Mouse (Mus musculus) lung, postnatal 0 days (tissue): ENCODE results near the gene Hoxb3. TPM values are rescaled to one million over a fixed set of nuclear protein-coding genes. Genes with fewer than 3 reads are reported as not detected.

Source experiments
- ATAC-seq: fragments of 200-750 bp; cut with Nextera tagmentation; 2 replicates; pipeline ENCODE4 v1.8.0; 2017; ENCODE audit warnings: moderate library complexity
- DNase-seq: peaks from one replicate; pipeline ENCODE4 v3.0.0-alpha.2; 2016; ENCODE audit warnings: low spot score
- H3K27ac ChIP-seq: fragments of 300-500 bp; sonication (generic); 2 replicates; pipeline ENCODE4 v1.5.1; 2014; ENCODE audit warnings: antibody characterized with exemption, mild to moderate bottlenecking, low read length, mixed read lengths
- H3K27me3 ChIP-seq: fragments of 300-500 bp; sonication (generic); replicated peaks from 2 replicates; pipeline ENCODE4 v1.6.1; 2014; ENCODE audit warnings: low read length, mixed read lengths; ENCODE audit not compliant: insufficient read depth
- H3K36me3 ChIP-seq: fragments of 300-500 bp; sonication (generic); 2 replicates; pipeline ENCODE4 v1.6.1; 2014; ENCODE audit warnings: low read length, mixed read lengths; ENCODE audit not compliant: insufficient read depth
- H3K4me1 ChIP-seq: fragments of 300-500 bp; sonication (generic); 2 replicates; pipeline ENCODE4 v1.6.1; 2014; ENCODE audit warnings: antibody characterized with exemption, low read depth, low read length, mixed read lengths; ENCODE audit not compliant: insufficient read depth
- H3K4me2 ChIP-seq: fragments of 300-500 bp; sonication (generic); replicated peaks from 2 replicates; pipeline ENCODE4 v1.6.1; 2014; ENCODE audit warnings: low read depth, mild to moderate bottlenecking, low read length, moderate library complexity, mixed read lengths
- H3K4me3 ChIP-seq: fragments of 300-500 bp; sonication (generic); 2 replicates; pipeline ENCODE4 v1.5.1; 2014; ENCODE audit warnings: low read depth, low read length
- H3K9ac ChIP-seq: fragments of 300-500 bp; sonication (generic); replicated peaks from 2 replicates; pipeline ENCODE4 v1.6.1; 2014; ENCODE audit warnings: low read depth, mild to moderate bottlenecking
- H3K9me3 ChIP-seq: fragments of 300-500 bp; sonication (generic); 2 replicates; pipeline ENCODE4 v1.6.1; 2016; ENCODE audit warnings: low read length, mixed read lengths
- CTCF ChIP-seq: IDR thresholded peaks from 2 replicates; pipeline ENCODE4 v1.5.1; 2016; ENCODE audit warnings: antibody characterized with exemption, mild to moderate bottlenecking
- EP300 ChIP-seq: IDR thresholded peaks from 2 replicates; pipeline ENCODE4 v1.6.1; 2016; ENCODE audit warnings: antibody characterized with exemption, mild to moderate bottlenecking, control low read depth
- WGBS: fragments of 180-500 bp; shearing (Covaris S2); extraction: QIAGEN DNeasy Blood & Tissue Kit; methylation state at CpG from one replicate; pipeline ENCODE4 v1.1.7; 2014; 5-methylcytosine and 5-hydroxymethylcytosine counted together
- polyA plus RNA-seq: library from polyadenylated mRNA; unstranded; fragments of >200 nt; fragmentation: Nextera tagmentation; extraction: Ambion mirVana; gene quantifications from 2 replicates; pipeline ENCODE4 v1.2.1, GENCODE M21; 2015

Hoxb3 gene
- polyA plus RNA-seq, 1 experiment from 2014 or later: 1.5 TPM

GRCm38 (mm10) chr11:96288455-96289221 is 34.5 kb upstream of the Hoxb3 start:
- H3K27me3 ChIP-seq: peaks cover 51% of the 10 kb centered on the region
- H3K36me3 ChIP-seq: no peaks in the 10 kb centered on the region
- H3K4me1 ChIP-seq: no peaks in the 10 kb centered on the region
- H3K4me3 ChIP-seq: no peak overlapping the region
- ATAC-seq: no peak
- H3K9me3 ChIP-seq: no peaks in the 10 kb centered on the region
- TF ChIP-seq EP300 (no peak), CTCF (no peak)
- DNase-seq: no peak
- no peak overlapping the region for H3K27ac ChIP-seq
- H3K9ac ChIP-seq: no peak overlapping the region
- 36% methylated on average over 1 of the region's 1 CpGs for WGBS
- no peak overlapping the region for H3K4me2 ChIP-seq

DNA sequence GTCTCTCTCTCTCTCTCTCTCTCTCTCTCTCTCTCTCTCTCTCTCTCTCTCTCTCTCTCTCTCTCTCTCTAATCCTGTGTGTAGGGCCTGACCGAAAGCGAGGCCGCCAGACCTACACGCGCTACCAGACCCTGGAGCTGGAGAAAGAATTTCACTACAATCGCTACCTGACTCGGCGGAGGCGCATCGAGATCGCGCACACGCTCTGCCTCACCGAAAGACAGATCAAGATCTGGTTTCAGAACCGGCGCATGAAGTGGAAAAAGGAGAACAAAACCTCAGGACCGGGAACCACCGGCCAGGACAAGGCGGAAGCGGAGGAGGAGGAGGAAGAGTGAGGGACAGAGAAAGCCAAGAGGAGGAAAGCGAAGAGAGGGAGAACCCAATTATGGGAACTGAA is 33.8 kb upstream of the Hoxb3 start:
- Histone ChIP-seq H3K9me3 (no peaks in the 10 kb centered on the region), H3K9ac (no peak overlapping the region), H3K4me1 (no peaks in the 10 kb centered on the region), H3K27ac (no peak overlapping the region), H3K4me3 (no peak overlapping the region), H3K4me2 (no peak overlapping the region), H3K36me3 (no peaks in the 10 kb centered on the region), H3K27me3 (peaks cover 57% of the 10 kb centered on the region)
- ATAC-seq (no peak), DNase-seq (no peak)
- TF ChIP-seq CTCF: no peak
- TF ChIP-seq EP300: no peak
- WGBS: 38% methylated on average over 21 of the region's 21 CpGs

GRCm38 (mm10) chr11:96289837-96290236 is 33.3 kb upstream of the Hoxb3 start:
- no peak for ATAC-seq
- H3K27me3 ChIP-seq: peaks cover 62% of the 10 kb centered on the region
- TF ChIP-seq CTCF (no peak), EP300 (no peak)
- WGBS: 25% methylated on average over 6 of the region's 6 CpGs
- no peak overlapping the region for H3K27ac ChIP-seq
- no peaks in the 10 kb centered on the region for H3K4me1 ChIP-seq
- H3K9ac ChIP-seq: no peak overlapping the region
- H3K9me3 ChIP-seq: no peaks in the 10 kb centered on the region
- H3K4me3 ChIP-seq: no peak overlapping the region
- no peak overlapping the region for H3K4me2 ChIP-seq
- no peaks in the 10 kb centered on the region for H3K36me3 ChIP-seq
- DNase-seq: no peak

DNA sequence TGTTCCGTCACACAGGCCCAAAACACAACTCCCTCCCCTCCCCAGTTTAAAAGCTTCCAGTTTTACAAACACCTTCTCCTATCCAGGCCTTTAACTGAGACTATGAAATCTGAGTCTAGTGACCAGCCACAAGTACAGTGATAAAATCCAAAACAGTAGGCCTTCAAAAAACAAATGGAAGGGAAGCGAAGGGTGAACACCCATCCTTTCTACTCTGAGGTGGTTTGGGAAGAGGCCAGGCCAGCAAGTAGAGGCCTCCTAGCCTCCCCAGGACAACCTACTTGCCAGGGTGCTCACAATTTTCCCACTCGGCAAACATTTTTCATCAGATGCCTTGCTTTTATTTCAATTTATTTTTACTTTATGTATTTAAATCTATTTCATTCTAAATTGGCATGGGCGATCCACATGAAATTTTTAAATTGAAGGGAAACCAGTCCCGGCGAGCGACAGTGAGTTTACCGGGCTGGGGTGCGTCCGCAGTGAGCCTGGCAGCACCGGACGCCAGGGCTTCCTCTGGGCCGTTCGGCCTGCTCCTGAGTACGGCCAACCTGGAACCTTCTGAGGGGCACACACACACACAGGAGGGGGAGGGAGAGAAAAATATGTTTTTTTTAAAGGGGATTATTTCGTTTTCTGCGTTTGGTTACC is 32.3 kb upstream of the Hoxb3 start:
- WGBS: 32% methylated on average over 17 of the region's 17 CpGs
- TF ChIP-seq CTCF (no peak), EP300 (no peak)
- H3K4me1 ChIP-seq: no peaks in the 10 kb centered on the region
- H3K9me3 ChIP-seq: no peaks in the 10 kb centered on the region
- no peaks in the 10 kb centered on the region for H3K36me3 ChIP-seq
- no peak overlapping the region for H3K9ac ChIP-seq
- no peak overlapping the region for H3K27ac ChIP-seq
- H3K4me3 ChIP-seq: no peak overlapping the region
- no peak for DNase-seq
- peaks cover 71% of the 10 kb centered on the region for H3K27me3 ChIP-seq
- ATAC-seq: no peak
- H3K4me2 ChIP-seq: no peak overlapping the region

DNA sequence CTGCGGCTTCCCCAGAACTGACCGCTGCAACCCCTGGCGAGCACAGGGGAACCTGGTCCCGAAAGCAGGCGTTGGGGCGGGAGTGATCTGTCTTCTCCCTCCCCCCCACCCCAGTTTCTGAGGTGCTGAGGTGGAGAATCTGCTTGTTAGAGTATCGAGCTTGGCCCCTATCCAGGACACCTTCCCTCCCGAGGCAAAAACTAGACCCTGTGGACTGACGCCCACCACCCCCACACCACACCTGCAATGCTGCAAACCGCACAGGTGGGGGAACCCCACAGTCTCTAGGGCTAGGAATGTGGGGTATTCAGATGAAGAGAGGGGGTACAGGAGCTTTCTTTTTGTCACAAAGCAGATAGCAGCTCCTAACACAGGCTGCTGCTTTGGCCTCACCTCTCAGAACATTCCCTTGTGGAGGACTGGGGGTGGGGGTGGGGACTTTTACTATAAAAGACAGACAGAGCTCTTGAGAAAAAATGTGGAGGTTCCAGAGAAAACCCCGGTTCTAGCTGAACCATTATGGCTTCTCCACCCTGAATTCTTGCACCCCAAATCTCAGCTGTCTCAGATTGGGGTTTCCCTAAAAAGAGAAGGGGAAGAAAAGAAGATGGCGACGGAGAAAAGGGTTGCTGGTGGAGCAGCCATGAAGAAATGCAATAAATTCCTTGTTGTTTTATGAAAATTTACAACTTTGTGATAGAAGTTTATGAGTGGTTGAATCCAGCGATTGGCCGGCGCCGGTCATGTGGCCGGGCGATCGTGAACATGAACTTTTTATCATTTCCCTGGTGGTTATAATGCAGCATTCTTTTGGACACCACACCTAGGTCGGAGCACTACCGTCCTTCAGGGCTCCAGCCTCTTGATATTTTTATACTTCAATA is 31.2 kb upstream of the Hoxb3 start, which contains the start of gene Hoxb6:
Gene Hoxb6 (plus strand): TSS at position 796 of the 884 bp plus-strand sequence.
- H3K4me2 ChIP-seq: no peak within 1 kb of the TSS
- H3K27me3 ChIP-seq: peaks cover 74% of the 10 kb centered on the region
- no peak for TF ChIP-seq EP300
- no peak for TF ChIP-seq CTCF
- H3K9me3 ChIP-seq: no peaks in the 10 kb centered on the region
- H3K27ac ChIP-seq: no peak within 1 kb of the TSS
- H3K4me1 ChIP-seq: no peaks in the 10 kb centered on the region
- H3K36me3 ChIP-seq: no peaks in the 10 kb centered on the region
- no peak for DNase-seq
- no peak within 1 kb of the TSS for H3K4me3 ChIP-seq
- WGBS: 18% methylated on average over 22 of the region's 22 CpGs
- no peak within 1 kb of the TSS for H3K9ac ChIP-seq
- ATAC-seq: no peak
